Mouse (Mus musculus) myocyte (in vitro differentiated cells): ENCODE data around the gene Mctp2. TPM values are rescaled to one million over a fixed set of nuclear protein-coding genes. Genes with fewer than 3 reads are reported as not detected.

Experiments used
- H3K27me3 ChIP-seq: one replicate; pipeline ENCODE4 v1.6.1; 2011; ENCODE audit not compliant: control insufficient read depth, insufficient read depth, insufficient read length
- H3K36me3 ChIP-seq: one replicate; pipeline ENCODE4 v1.6.1; 2011; ENCODE audit not compliant: control insufficient read depth, insufficient read depth
- H3K4me2 ChIP-seq: one replicate; pipeline ENCODE4 v1.6.1; 2011; ENCODE audit warnings: low read depth, control low read depth
- H3K4me3 ChIP-seq: one replicate; pipeline ENCODE4 v1.5.1; 2011; ENCODE audit warnings: mild to moderate bottlenecking, control low read depth, moderate library complexity
- H3K79me2 ChIP-seq: one replicate; pipeline ENCODE4 v1.6.1; 2011; ENCODE audit not compliant: control insufficient read depth, insufficient read depth
- H3ac ChIP-seq: one replicate; pipeline ENCODE4 v1.6.1; 2011; ENCODE audit not compliant: control insufficient read depth, insufficient read length
- CEBPB ChIP-seq: IDR thresholded peaks from 2 replicates; pipeline ENCODE4 v1.6.1; 2011; ENCODE audit warnings: mild to moderate bottlenecking, moderate library complexity; ENCODE audit not compliant: poor library complexity, insufficient read depth, severe bottlenecking
- E2F4 ChIP-seq: IDR thresholded peaks from one replicate; pipeline ENCODE4 v1.6.1; 2011; ENCODE audit warnings: mild to moderate bottlenecking, control low read depth, moderate library complexity; ENCODE audit not compliant: insufficient read depth
- MAX ChIP-seq: IDR thresholded peaks from one replicate; pipeline ENCODE4 v1.6.1; 2011; ENCODE audit warnings: low read depth, mild to moderate bottlenecking, control low read depth
- MYOD1 ChIP-seq, 3 experiments: IDR thresholded peaks; one replicate each; pipeline ENCODE4 v1.6.1; 2011; ENCODE audit warnings: control low read depth in 2 of 3, low read depth in 2 of 3, mild to moderate bottlenecking in 2 of 3, moderate library complexity in 1 of 3; ENCODE audit not compliant: insufficient read length in 2 of 3, control insufficient read depth in 1 of 3
- MYOG ChIP-seq, 3 experiments: IDR thresholded peaks; one replicate each; pipeline ENCODE4 v1.6.1; 2011; ENCODE audit warnings: control low read depth in 2 of 3, low read depth in 2 of 3, mild to moderate bottlenecking in 2 of 3; ENCODE audit not compliant: insufficient read length in 2 of 3, control insufficient read depth in 1 of 3, insufficient read depth in 1 of 3
- POLR2A ChIP-seq: IDR thresholded peaks from one replicate; pipeline ENCODE4 v1.6.1; 2011; ENCODE audit warnings: low read depth, mild to moderate bottlenecking, control low read depth, moderate library complexity; ENCODE audit not compliant: insufficient read length
- POLR2AphosphoS2 ChIP-seq: IDR thresholded peaks from one replicate; pipeline ENCODE4 v1.6.1; 2011; ENCODE audit warnings: low read depth, control low read depth; ENCODE audit not compliant: insufficient read length
- REST ChIP-seq: IDR thresholded peaks from one replicate; pipeline ENCODE4 v1.6.1; 2011; ENCODE audit warnings: mild to moderate bottlenecking, control low read depth, moderate library complexity; ENCODE audit not compliant: insufficient read depth, insufficient read length
- SRF ChIP-seq: IDR thresholded peaks from one replicate; pipeline ENCODE4 v1.6.1; 2011; ENCODE audit warnings: low read depth; ENCODE audit not compliant: control insufficient read depth, insufficient read length
- TCF12 ChIP-seq: IDR thresholded peaks from one replicate; pipeline ENCODE4 v1.6.1; 2011; ENCODE audit warnings: mild to moderate bottlenecking, control low read depth; ENCODE audit not compliant: poor library complexity, insufficient read depth, severe bottlenecking
- TCF3 ChIP-seq: IDR thresholded peaks from one replicate; pipeline ENCODE4 v1.6.1; 2011; ENCODE audit warnings: low read depth, control low read depth; ENCODE audit not compliant: insufficient read length
- USF1 ChIP-seq: IDR thresholded peaks from one replicate; pipeline ENCODE4 v1.6.1; 2011; ENCODE audit warnings: low read depth, mild to moderate bottlenecking, control low read depth, moderate library complexity
- polyA plus RNA-seq: library from polyadenylated mRNA; unstranded; fragments of >200 nt; fragmentation: generic; extraction: Trizol; gene quantifications from one replicate; pipeline ENCODE4 v1.2.1, GENCODE M21; 2012; ENCODE audit warnings: missing spikeins

The Mctp2 gene
- polyA plus RNA-seq, 1 experiment = 0.18 TPM

GRCm38 (mm10) chr7:72150799-72151708 lies 155.4 kb downstream of the Mctp2 start:
- Histone ChIP-seq H3K79me2 (no peaks in the 10 kb centered on the region), H3K27me3 (no peaks in the 10 kb centered on the region), H3ac (no peak overlapping the region), H3K36me3 (no peaks in the 10 kb centered on the region), H3K4me3 (no peak overlapping the region), H3K4me2 (no peak overlapping the region)
- TF ChIP-seq POLR2A (no peak), MYOG (IDR thresholded peaks at IDR 0.05; ENCODE audit: control insufficient read depth in 1 of 3, insufficient read depth in 1 of 3, insufficient read length in 2 of 3, low read depth in 2 of 3) (no peak), USF1 (no peak), MYOD1 (IDR thresholded peaks at IDR 0.05; ENCODE audit: control insufficient read depth in 1 of 3, insufficient read length in 2 of 3, low read depth in 2 of 3) (no peak), CEBPB (no peak), POLR2AphosphoS2 (no peak), TCF12 (no peak), TCF3 (no peak), E2F4 (no peak), REST (no peak), MAX (no peak), SRF (no peak)

DNA sequence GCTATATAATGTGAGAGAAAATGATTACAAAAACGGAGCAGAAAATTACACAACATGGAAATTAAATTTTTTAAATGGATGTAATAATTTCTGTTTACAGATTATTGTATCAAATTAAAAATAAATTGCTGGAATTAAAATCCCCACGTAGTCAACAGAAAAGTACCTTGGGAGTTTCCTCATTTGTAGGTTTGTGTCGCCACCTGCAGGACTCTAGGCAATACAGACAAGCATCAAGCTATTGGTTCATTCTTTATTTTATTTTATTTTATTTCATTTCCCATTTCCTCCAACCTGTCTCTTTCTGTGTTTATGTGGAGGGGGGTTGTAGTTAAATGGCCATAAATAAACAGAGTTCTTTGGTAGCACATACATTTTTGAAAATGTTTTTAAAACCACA lies 157.3 kb downstream of the Mctp2 start:
- Histone ChIP-seq H3K79me2 (no peaks in the 10 kb centered on the region), H3K4me2 (no peak overlapping the region), H3ac (no peak overlapping the region), H3K4me3 (no peak overlapping the region), H3K36me3 (no peaks in the 10 kb centered on the region), H3K27me3 (no peaks in the 10 kb centered on the region)
- TF ChIP-seq MYOG (IDR thresholded peaks at IDR 0.05; ENCODE audit: control insufficient read depth in 1 of 3, insufficient read depth in 1 of 3, insufficient read length in 2 of 3, low read depth in 2 of 3) (no peak), POLR2AphosphoS2 (no peak), POLR2A (no peak), CEBPB (no peak), USF1 (no peak), E2F4 (no peak), MYOD1 (IDR thresholded peaks at IDR 0.05; ENCODE audit: control insufficient read depth in 1 of 3, insufficient read length in 2 of 3, low read depth in 2 of 3) (no peak), REST (no peak), TCF12 (no peak), MAX (no peak), TCF3 (no peak), SRF (no peak)

GRCm38 (mm10) chr7:72146849-72147248 lies 159.6 kb downstream of the Mctp2 start:
- Histone ChIP-seq H3ac (no peak overlapping the region), H3K79me2 (no peaks in the 10 kb centered on the region), H3K36me3 (no peaks in the 10 kb centered on the region), H3K27me3 (no peaks in the 10 kb centered on the region), H3K4me2 (no peak overlapping the region), H3K4me3 (no peak overlapping the region)
- TF ChIP-seq REST (no peak), USF1 (no peak), CEBPB (no peak), E2F4 (no peak), SRF (no peak), MYOG (IDR thresholded peaks at IDR 0.05; ENCODE audit: control insufficient read depth in 1 of 3, insufficient read depth in 1 of 3, insufficient read length in 2 of 3, low read depth in 2 of 3) (no peak), TCF12 (no peak), MYOD1 (IDR thresholded peaks at IDR 0.05; ENCODE audit: control insufficient read depth in 1 of 3, insufficient read length in 2 of 3, low read depth in 2 of 3) (no peak), POLR2A (no peak), MAX (no peak), POLR2AphosphoS2 (no peak), TCF3 (no peak)

GRCm38 (mm10) chr7:72145726-72146520 lies 160.5 kb downstream of the Mctp2 start:
- Histone ChIP-seq H3K36me3 (no peaks in the 10 kb centered on the region), H3K4me2 (no peak overlapping the region), H3ac (no peak overlapping the region), H3K4me3 (no peak overlapping the region), H3K27me3 (no peaks in the 10 kb centered on the region), H3K79me2 (no peaks in the 10 kb centered on the region)
- no peak for TF ChIP-seq POLR2A
- no peak for TF ChIP-seq TCF3
- no peak for TF ChIP-seq CEBPB
- TF ChIP-seq MYOD1 (IDR thresholded peaks at IDR 0.05; ENCODE audit: control insufficient read depth in 1 of 3, insufficient read length in 2 of 3, low read depth in 2 of 3) = no peak
- TF ChIP-seq USF1 = no peak
- no peak for TF ChIP-seq POLR2AphosphoS2
- no peak for TF ChIP-seq REST
- TF ChIP-seq MAX = no peak
- TF ChIP-seq TCF12 = no peak
- TF ChIP-seq E2F4 = no peak
- no peak for TF ChIP-seq MYOG (IDR thresholded peaks at IDR 0.05; ENCODE audit: control insufficient read depth in 1 of 3, insufficient read depth in 1 of 3, insufficient read length in 2 of 3, low read depth in 2 of 3)
- no peak for TF ChIP-seq SRF
